Mouse (Mus musculus): ENCODE measurements around the gene Gadd45gip1. TPM values are rescaled to one million over a fixed set of nuclear protein-coding genes. Genes with fewer than 3 reads are reported as not detected.

Gene Gadd45gip1
- polyA plus RNA-seq (2014; fragmentation: Illumina TruSeq; extraction: RNeasy Lipid Tissue Mini Kit (QIAGEN cat#74804); ENCODE audit: low read depth, low replicate concordance) = 0.74 TPM

GRCm38 (mm10) chr8:84831490-84831889, at the start of gene Gadd45gip1:
TSS of gene Gadd45gip1 (plus strand) at chr8:84831522.

GRCm38 (mm10) chr8:84799999-84800831, 31.1 kb upstream of the Gadd45gip1 start, which contains the start of gene Nfix:
TSS of gene Nfix (minus strand) at chr8:84800344.

GRCm38 (mm10) chr8:84822723-84823122, 8.6 kb upstream of the Gadd45gip1 start, which contains the start of gene Dand5:
TSS of gene Dand5 (minus strand) at chr8:84822823.

GRCm38 (mm10) chr8:84840248-84840999, 9.1 kb downstream of the Gadd45gip1 start, which contains the start of gene Rad23a:
TSS of gene Rad23a (minus strand) at chr8:84840665.

GRCm38 (mm10) chr8:84846722-84847572, 15.6 kb downstream of the Gadd45gip1 start, which contains the start of gene Calr:
TSS of gene Calr (minus strand) at chr8:84846934.

GRCm38 (mm10) chr8:84856864-84857441, 25.6 kb downstream of the Gadd45gip1 start, which contains the start of gene Farsa:
TSS of gene Farsa (plus strand) at chr8:84856989.

GRCm38 (mm10) chr8:84871376-84872308, 40.3 kb downstream of the Gadd45gip1 start, which contains the start of gene Syce2:
TSS of gene Syce2 (plus strand) at chr8:84872111.

Other genes with a start within 250 kb of the Gadd45gip1 start
- gene Ier2, start 168.7 kb upstream of the Gadd45gip1 start, polyA plus RNA-seq (2014; fragmentation: Illumina TruSeq; extraction: RNeasy Lipid Tissue Mini Kit (QIAGEN cat#74804); ENCODE audit: low read depth, low replicate concordance) = 2.0 TPM
- 6.6 TPM for gene Trmt1, start 145.2 kb upstream of the Gadd45gip1 start, polyA plus RNA-seq (2014; fragmentation: Illumina TruSeq; extraction: RNeasy Lipid Tissue Mini Kit (QIAGEN cat#74804); ENCODE audit: low read depth, low replicate concordance)
- 1.3 TPM for gene Nacc1, start 143.7 kb upstream of the Gadd45gip1 start, polyA plus RNA-seq (2014; fragmentation: Illumina TruSeq; extraction: RNeasy Lipid Tissue Mini Kit (QIAGEN cat#74804); ENCODE audit: low read depth, low replicate concordance)
- gene Lyl1, start 130.1 kb upstream of the Gadd45gip1 start, polyA plus RNA-seq (2014; fragmentation: Illumina TruSeq; extraction: RNeasy Lipid Tissue Mini Kit (QIAGEN cat#74804); ENCODE audit: low read depth, low replicate concordance) = not detected
- not detected for gene G430095P16Rik, start 108.5 kb upstream of the Gadd45gip1 start, polyA plus RNA-seq (2014; fragmentation: Illumina TruSeq; extraction: RNeasy Lipid Tissue Mini Kit (QIAGEN cat#74804); ENCODE audit: low read depth, low replicate concordance)
- 13.6 TPM for gene Nfix, start 31.2 kb upstream of the Gadd45gip1 start, polyA plus RNA-seq (2014; fragmentation: Illumina TruSeq; extraction: RNeasy Lipid Tissue Mini Kit (QIAGEN cat#74804); ENCODE audit: low read depth, low replicate concordance)
- gene Dand5, start 8.7 kb upstream of the Gadd45gip1 start, polyA plus RNA-seq (2014; fragmentation: Illumina TruSeq; extraction: RNeasy Lipid Tissue Mini Kit (QIAGEN cat#74804); ENCODE audit: low read depth, low replicate concordance) = 1.3 TPM
- 9.8 TPM for gene Rad23a, start 9.1 kb downstream of the Gadd45gip1 start, polyA plus RNA-seq (2014; fragmentation: Illumina TruSeq; extraction: RNeasy Lipid Tissue Mini Kit (QIAGEN cat#74804); ENCODE audit: low read depth, low replicate concordance)
- gene Calr, start 15.4 kb downstream of the Gadd45gip1 start, polyA plus RNA-seq (2014; fragmentation: Illumina TruSeq; extraction: RNeasy Lipid Tissue Mini Kit (QIAGEN cat#74804); ENCODE audit: low read depth, low replicate concordance) = 778 TPM
- gene Farsa, start 25.5 kb downstream of the Gadd45gip1 start, polyA plus RNA-seq (2014; fragmentation: Illumina TruSeq; extraction: RNeasy Lipid Tissue Mini Kit (QIAGEN cat#74804); ENCODE audit: low read depth, low replicate concordance) = 2.9 TPM
- 1.8 TPM for gene Syce2, start 40.6 kb downstream of the Gadd45gip1 start, polyA plus RNA-seq (2014; fragmentation: Illumina TruSeq; extraction: RNeasy Lipid Tissue Mini Kit (QIAGEN cat#74804); ENCODE audit: low read depth, low replicate concordance)
- gene Gcdh, start 62.4 kb downstream of the Gadd45gip1 start, polyA plus RNA-seq (2014; fragmentation: Illumina TruSeq; extraction: RNeasy Lipid Tissue Mini Kit (QIAGEN cat#74804); ENCODE audit: low read depth, low replicate concordance) = 511 TPM
- gene Klf1, start 70.4 kb downstream of the Gadd45gip1 start, polyA plus RNA-seq (2014; fragmentation: Illumina TruSeq; extraction: RNeasy Lipid Tissue Mini Kit (QIAGEN cat#74804); ENCODE audit: low read depth, low replicate concordance) = 1.0 TPM
- gene Dnase2a, start 77.0 kb downstream of the Gadd45gip1 start, polyA plus RNA-seq (2014; fragmentation: Illumina TruSeq; extraction: RNeasy Lipid Tissue Mini Kit (QIAGEN cat#74804); ENCODE audit: low read depth, low replicate concordance) = 9.4 TPM
- gene Mast1, start 105.8 kb downstream of the Gadd45gip1 start, polyA plus RNA-seq (2014; fragmentation: Illumina TruSeq; extraction: RNeasy Lipid Tissue Mini Kit (QIAGEN cat#74804); ENCODE audit: low read depth, low replicate concordance) = not detected
- not detected for gene Rtbdn, start 115.5 kb downstream of the Gadd45gip1 start, polyA plus RNA-seq (2014; fragmentation: Illumina TruSeq; extraction: RNeasy Lipid Tissue Mini Kit (QIAGEN cat#74804); ENCODE audit: low read depth, low replicate concordance)
- not detected for gene Gm49661, start 137.9 kb downstream of the Gadd45gip1 start, polyA plus RNA-seq (2014; fragmentation: Illumina TruSeq; extraction: RNeasy Lipid Tissue Mini Kit (QIAGEN cat#74804); ENCODE audit: low read depth, low replicate concordance)
- 42.1 TPM for gene Prdx2, start 138.1 kb downstream of the Gadd45gip1 start, polyA plus RNA-seq (2014; fragmentation: Illumina TruSeq; extraction: RNeasy Lipid Tissue Mini Kit (QIAGEN cat#74804); ENCODE audit: low read depth, low replicate concordance)
- 2.5 TPM for gene Rnaseh2a, start 138.2 kb downstream of the Gadd45gip1 start, polyA plus RNA-seq (2014; fragmentation: Illumina TruSeq; extraction: RNeasy Lipid Tissue Mini Kit (QIAGEN cat#74804); ENCODE audit: low read depth, low replicate concordance)
- 0.50 TPM for gene Junb, start 147.2 kb downstream of the Gadd45gip1 start, polyA plus RNA-seq (2014; fragmentation: Illumina TruSeq; extraction: RNeasy Lipid Tissue Mini Kit (QIAGEN cat#74804); ENCODE audit: low read depth, low replicate concordance)
- gene Hook2, start 159.1 kb downstream of the Gadd45gip1 start, polyA plus RNA-seq (2014; fragmentation: Illumina TruSeq; extraction: RNeasy Lipid Tissue Mini Kit (QIAGEN cat#74804); ENCODE audit: low read depth, low replicate concordance) = 4.8 TPM
- gene Best2, start 183.0 kb downstream of the Gadd45gip1 start, polyA plus RNA-seq (2014; fragmentation: Illumina TruSeq; extraction: RNeasy Lipid Tissue Mini Kit (QIAGEN cat#74804); ENCODE audit: low read depth, low replicate concordance) = not detected
- 7.6 TPM for gene Asna1, start 193.8 kb downstream of the Gadd45gip1 start, polyA plus RNA-seq (2014; fragmentation: Illumina TruSeq; extraction: RNeasy Lipid Tissue Mini Kit (QIAGEN cat#74804); ENCODE audit: low read depth, low replicate concordance)
- 16.7 TPM for gene Trir, start 195.3 kb downstream of the Gadd45gip1 start, polyA plus RNA-seq (2014; fragmentation: Illumina TruSeq; extraction: RNeasy Lipid Tissue Mini Kit (QIAGEN cat#74804); ENCODE audit: low read depth, low replicate concordance)
- 5.4 TPM for gene Tnpo2, start 205.4 kb downstream of the Gadd45gip1 start, polyA plus RNA-seq (2014; fragmentation: Illumina TruSeq; extraction: RNeasy Lipid Tissue Mini Kit (QIAGEN cat#74804); ENCODE audit: low read depth, low replicate concordance)
- 2.5 TPM for gene Fbxw9, start 228.5 kb downstream of the Gadd45gip1 start, polyA plus RNA-seq (2014; fragmentation: Illumina TruSeq; extraction: RNeasy Lipid Tissue Mini Kit (QIAGEN cat#74804); ENCODE audit: low read depth, low replicate concordance)
- gene Gm5741, start 236.5 kb downstream of the Gadd45gip1 start, polyA plus RNA-seq (2014; fragmentation: Illumina TruSeq; extraction: RNeasy Lipid Tissue Mini Kit (QIAGEN cat#74804); ENCODE audit: low read depth, low replicate concordance) = not detected
- 7.5 TPM for gene Dhps, start 240.2 kb downstream of the Gadd45gip1 start, polyA plus RNA-seq (2014; fragmentation: Illumina TruSeq; extraction: RNeasy Lipid Tissue Mini Kit (QIAGEN cat#74804); ENCODE audit: low read depth, low replicate concordance)
- 11.6 TPM for gene Wdr83os, start 249.2 kb downstream of the Gadd45gip1 start, polyA plus RNA-seq (2014; fragmentation: Illumina TruSeq; extraction: RNeasy Lipid Tissue Mini Kit (QIAGEN cat#74804); ENCODE audit: low read depth, low replicate concordance)
- gene Wdr83, start 249.8 kb downstream of the Gadd45gip1 start, polyA plus RNA-seq (2014; fragmentation: Illumina TruSeq; extraction: RNeasy Lipid Tissue Mini Kit (QIAGEN cat#74804); ENCODE audit: low read depth, low replicate concordance) = 2.8 TPM